Mouse (Mus musculus): ENCODE data around the gene Trim37. TPM values are rescaled to one million over a fixed set of nuclear protein-coding genes. Genes with fewer than 3 reads are reported as not detected.
"Not testable (repeated sequence)": the region's sequence is repeated elsewhere in the genome, so short reads cannot be mapped to it uniquely, and the experiment has no call there.

The Trim37 gene
- total RNA-seq, 2 experiments from 2014 or later, result 160 to 169 TPM

DNA sequence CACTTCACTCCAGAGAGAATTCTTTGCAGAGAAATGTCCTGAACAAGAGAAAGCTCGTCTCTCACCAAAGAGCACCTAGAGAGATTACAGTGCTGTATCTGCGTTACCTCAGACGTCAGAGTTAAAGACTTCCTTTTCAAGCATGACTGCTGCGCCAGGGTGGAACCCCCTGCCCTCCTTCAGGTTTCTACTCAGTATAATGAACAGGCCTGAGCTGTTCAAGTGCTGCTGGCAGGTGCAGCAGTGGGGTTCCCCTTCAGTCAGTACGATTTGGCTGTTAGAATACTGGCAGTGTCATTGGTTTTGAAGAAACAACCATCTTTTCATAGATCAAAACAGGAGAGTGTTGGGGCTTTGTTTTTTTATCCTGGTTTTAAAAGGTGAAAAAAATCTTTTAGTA lies 100.2 kb downstream of the Trim37 start:
- no peak for DNase-seq (ENCODE audit: low spot score in 2 of 2)

GRCm38 (mm10) chr11:87233377-87233776 lies 106.5 kb downstream of the Trim37 start:
- DNase-seq (ENCODE audit: low spot score in 2 of 2), result no peak

DNA sequence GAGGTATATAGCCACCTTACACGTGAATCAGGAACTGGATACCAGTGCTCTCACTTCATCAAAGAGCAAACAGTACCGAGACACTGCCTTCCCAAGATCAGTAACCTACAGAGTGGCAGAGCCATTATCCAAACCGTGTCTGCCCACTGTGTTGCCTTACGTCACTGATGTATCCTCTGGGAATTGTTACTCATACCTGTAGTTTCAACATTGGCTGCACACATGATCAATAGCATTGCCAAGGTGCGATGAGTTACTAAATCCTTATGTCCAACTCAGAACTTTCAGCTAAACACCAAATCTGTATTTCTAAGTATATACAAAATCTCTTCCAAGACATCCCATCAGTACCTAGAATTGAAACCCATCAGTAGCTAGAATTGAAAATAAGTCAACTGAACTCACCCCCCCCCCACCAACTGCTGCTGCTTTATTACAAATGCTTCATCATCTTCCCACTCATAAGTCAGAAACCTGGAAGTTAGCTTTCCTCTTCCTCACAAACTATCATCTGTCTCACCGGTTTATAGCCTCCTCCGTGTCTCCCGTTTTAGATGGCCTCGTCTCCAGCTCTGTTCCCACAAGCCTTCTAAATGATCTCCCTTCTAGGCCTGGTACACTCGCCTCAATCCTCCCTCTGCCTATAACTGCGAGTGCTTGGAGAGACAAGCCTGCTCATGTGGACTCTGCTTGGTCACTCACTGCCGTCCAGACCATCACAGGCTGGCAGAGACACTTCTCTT lies 108.0 kb downstream of the Trim37 start:
- no peak for DNase-seq (ENCODE audit: low spot score in 2 of 2)

GRCm38 (mm10) chr11:87235486-87235872 lies 108.6 kb downstream of the Trim37 start:
- DNase-seq (ENCODE audit: low spot score in 2 of 2), result no peak

- DNase-seq (ENCODE audit: low spot score in 2 of 2), result no peak
These were observed 112.1 kb downstream of the Trim37 start for GRCm38 (mm10) chr11:87238891-87239530.

GRCm38 (mm10) chr11:87240141-87240832 lies 113.4 kb downstream of the Trim37 start:
- DNase-seq (ENCODE audit: low spot score in 2 of 2), result no peak

DNA sequence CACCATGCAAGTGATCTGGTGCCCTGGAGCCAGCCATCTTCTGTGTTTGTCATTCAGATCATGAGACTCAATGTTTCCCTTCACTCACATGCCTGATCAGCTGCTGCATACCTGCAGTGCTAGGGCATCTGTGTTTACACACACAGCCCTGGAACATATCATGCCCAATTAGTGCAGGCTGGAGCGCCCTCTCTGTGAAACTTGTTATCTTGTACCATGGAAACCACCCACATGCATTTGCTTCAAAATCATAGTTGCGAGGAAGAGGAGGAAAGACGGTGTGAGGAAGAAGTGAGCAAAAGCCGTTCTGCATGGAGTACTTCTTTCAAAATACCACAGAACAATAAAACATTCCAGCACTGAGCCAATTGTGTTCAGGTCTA lies 113.9 kb downstream of the Trim37 start:
- peak in 1 of 2 experiments; percentile 34 for DNase-seq (ENCODE audit: low spot score in 2 of 2)

DNA sequence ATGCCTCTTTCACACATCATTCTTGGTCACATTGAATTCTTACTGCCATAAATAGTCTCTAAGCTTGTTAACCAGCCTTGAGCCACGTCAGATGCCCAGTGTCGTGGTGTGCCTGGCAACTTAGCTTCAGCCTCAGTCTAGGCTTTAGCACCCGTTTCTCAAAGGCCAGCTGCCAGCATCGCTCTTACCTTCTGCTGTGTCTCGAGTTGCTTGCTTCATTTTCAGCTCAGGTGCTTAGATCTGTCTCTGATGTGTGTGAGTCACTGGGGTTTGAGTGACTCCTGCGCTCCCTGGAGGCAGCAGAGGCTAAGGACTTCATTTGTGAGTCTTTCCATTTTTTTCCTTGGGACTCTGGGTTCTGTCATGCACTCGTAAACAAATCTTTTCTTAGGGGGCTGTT lies 114.4 kb downstream of the Trim37 start:
- no peak for DNase-seq (ENCODE audit: low spot score in 2 of 2)

GRCm38 (mm10) chr11:87245171-87245840 lies 118.4 kb downstream of the Trim37 start:
- no peak for DNase-seq (ENCODE audit: low spot score in 2 of 2)

DNA sequence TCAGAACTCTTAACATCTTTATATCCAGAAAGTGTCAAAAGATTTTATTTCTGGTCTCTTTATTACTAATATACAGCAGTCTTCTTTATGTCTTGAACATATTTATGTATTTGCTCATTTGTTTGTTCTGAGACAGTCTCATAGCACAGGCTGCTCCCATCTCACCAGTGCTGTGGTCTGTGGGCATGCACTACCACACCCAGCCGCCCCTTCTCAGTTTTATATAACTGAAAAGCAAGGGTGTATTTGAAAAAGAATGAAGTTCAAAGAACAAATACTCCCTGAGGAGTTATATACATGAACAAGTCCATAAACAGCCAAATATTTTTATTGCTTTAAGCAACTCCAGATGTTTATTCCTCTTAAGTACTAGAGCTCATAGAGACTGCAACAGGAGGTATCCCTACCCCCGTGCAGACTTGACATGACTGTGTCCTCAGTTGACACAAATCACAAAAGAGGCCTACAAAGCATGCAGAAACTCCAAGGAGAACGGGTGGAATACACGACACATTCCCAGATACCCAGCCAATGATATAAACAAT lies 119.3 kb downstream of the Trim37 start:
- no peak for DNase-seq (ENCODE audit: low spot score in 2 of 2)

DNA sequence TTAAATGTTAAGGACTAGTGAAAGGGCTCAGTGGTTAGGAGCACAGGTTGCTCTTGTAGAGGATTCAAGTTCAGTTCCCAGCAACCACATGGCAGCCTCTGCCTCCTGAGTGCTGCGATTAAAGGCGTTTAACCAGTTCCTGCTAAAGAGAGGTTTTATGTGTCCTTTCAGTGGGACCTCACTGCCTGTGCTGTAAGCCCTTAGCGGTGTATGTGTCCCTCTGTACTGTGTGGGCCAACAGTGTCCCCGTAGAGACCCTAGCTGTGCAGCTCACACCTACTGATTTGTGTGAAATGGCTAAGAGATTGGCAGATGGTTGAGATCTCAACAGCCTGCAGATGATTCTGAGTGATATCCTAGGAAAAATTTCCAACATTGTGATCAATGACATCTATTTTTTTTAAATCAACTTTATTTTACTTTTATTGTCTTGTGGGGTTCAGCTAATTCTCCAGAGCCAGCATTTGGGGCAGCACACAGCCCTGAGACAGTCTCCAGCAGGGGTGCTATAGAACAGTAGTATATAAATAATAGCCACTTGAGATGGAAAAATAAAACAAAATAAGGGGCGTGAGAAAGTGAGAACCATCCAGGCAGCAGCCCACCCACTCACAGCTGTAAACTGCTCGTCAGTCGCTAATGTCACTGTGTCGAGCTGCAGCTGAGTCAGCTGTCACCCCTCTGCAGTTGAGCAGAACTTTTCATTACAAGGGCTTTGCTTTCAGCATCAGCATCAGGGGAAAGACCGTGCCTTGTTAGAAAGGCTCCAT lies 120.0 kb downstream of the Trim37 start:
- no peak for DNase-seq (ENCODE audit: low spot score in 2 of 2)

DNA sequence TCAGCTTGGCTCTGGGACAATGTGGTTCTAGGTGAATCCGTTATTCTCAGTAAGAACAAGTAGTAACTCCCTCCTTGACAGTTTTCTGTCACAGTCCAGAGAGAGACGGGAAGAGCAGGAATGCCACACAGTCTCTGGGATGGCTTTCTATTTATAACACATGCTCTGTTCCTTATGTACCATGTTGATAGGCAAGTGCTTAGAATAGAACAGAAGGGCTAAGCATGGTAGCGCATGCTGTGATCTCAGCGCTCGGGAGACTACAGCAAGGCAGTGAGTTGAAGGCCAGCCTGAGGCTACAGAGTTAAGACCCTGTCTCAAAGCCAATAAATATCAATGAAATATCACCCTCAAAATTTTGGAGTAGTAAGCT lies 120.6 kb downstream of the Trim37 start:
- no peak for DNase-seq (ENCODE audit: low spot score in 2 of 2)

GRCm38 (mm10) chr11:87250132-87250531 lies 123.3 kb downstream of the Trim37 start:
- DNase-seq (ENCODE audit: low spot score in 2 of 2), result no peak

DNA sequence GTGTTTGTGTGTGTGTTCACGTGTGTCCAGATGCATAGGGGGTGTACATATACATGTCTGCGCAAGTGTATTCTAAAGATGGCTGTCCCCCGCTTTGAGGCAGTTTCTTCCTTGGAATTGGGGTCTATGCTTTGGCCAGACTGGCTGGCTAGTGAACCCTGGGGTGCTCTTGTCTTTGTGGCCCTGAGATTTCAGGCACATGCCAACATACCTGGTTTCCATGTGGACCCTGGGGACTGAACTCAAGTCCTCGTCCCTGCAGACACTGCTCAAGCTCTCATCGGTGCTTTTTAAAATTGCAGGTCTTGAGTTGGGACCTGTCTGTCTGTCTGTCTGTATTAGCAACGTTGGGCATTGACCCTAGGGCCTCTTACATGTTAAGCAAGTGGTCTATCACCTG lies 126.4 kb downstream of the Trim37 start:
- DNase-seq (ENCODE audit: low spot score in 2 of 2), result no peak

GRCm38 (mm10) chr11:87254149-87254548 lies 127.3 kb downstream of the Trim37 start:
- no peak for DNase-seq (ENCODE audit: low spot score in 2 of 2)

GRCm38 (mm10) chr11:87257282-87257681 lies 130.4 kb downstream of the Trim37 start:
- DNase-seq (ENCODE audit: low spot score in 2 of 2), result no peak

- DNase-seq (ENCODE audit: low spot score in 2 of 2), result no peak
These were observed 132.9 kb downstream of the Trim37 start for GRCm38 (mm10) chr11:87259792-87260191.

- DNase-seq (ENCODE audit: low spot score in 2 of 2), result not testable (repeated sequence)
These were observed 134.8 kb downstream of the Trim37 start for GRCm38 (mm10) chr11:87261705-87262104.

DNA sequence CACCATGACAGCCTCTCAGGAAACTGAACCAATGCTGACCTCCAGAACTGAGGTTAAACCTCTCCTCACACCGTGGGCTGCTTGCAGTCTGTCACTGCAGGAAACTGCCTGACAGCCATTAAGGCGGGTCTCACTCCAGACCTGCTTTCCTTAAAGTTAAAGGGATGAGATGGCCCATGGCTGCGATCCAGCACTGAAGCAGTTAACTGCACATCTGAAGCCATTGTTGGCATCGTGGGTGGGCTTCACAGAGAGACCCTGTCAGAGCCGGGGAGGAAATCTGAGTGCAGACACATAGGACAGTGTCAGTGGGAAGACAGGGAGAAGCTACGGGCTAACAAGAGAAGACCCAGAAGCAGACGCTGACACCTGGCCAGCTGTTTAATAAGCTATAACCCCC lies 137.1 kb downstream of the Trim37 start:
- DNase-seq (ENCODE audit: low spot score in 2 of 2), result no peak

- no peak for DNase-seq (ENCODE audit: low spot score in 2 of 2)
These were observed 139.4 kb downstream of the Trim37 start for GRCm38 (mm10) chr11:87266246-87266645.

DNA sequence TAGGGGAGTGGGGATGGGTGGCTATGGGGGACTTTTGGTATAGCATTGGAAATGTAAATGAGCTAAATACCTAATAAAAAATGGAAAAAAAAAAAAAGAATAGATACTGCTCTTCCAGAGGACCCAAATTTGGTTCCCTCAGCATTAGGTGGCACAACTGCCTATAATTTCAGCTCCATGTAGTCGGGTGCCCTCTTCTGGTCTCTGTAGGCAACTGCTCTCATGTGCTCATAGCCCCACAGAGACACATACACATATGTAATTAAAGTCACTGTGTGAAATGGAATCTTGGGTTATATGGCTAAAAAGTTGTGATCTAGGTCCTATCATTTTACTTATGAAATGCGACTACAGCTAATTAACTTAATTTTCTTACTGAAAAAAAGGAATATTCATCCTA lies 141.9 kb downstream of the Trim37 start:
- no peak for DNase-seq (ENCODE audit: low spot score in 2 of 2)
